Mouse (Mus musculus) intestine, embryonic 16.5 days (tissue): ENCODE data around the gene Psmb4. TPM values are rescaled to one million over a fixed set of nuclear protein-coding genes. Genes with fewer than 3 reads are reported as not detected.
"Not testable (repeated sequence)": the region's sequence is repeated elsewhere in the genome, so short reads cannot be mapped to it uniquely, and the experiment has no call there.

Experiments used
- ATAC-seq: fragments of 200-750 bp; cut with Nextera tagmentation; 2 replicates; pipeline ENCODE4 v1.8.0; 2017; ENCODE audit warnings: moderate TSS enrichment, moderate library complexity
- H3K27ac ChIP-seq: fragments of 300-500 bp; sonication (generic); 2 replicates; pipeline ENCODE4 v1.5.1; 2014; ENCODE audit warnings: mild to moderate bottlenecking, low read length
- H3K27me3 ChIP-seq: fragments of 300-500 bp; sonication (generic); replicated peaks from 2 replicates; pipeline ENCODE4 v1.6.1; 2014; ENCODE audit warnings: low read length, control low read depth, mixed read lengths; ENCODE audit not compliant: control insufficient read depth, insufficient read depth
- H3K36me3 ChIP-seq: fragments of 300-500 bp; sonication (generic); 2 replicates; pipeline ENCODE4 v1.6.1; 2014; ENCODE audit warnings: low read length, control low read depth; ENCODE audit not compliant: control insufficient read depth, insufficient read depth
- H3K4me1 ChIP-seq: fragments of 300-500 bp; sonication (generic); 2 replicates; pipeline ENCODE4 v1.6.1; 2014; ENCODE audit warnings: low read length, control low read depth, mixed read lengths; ENCODE audit not compliant: control insufficient read depth, insufficient read depth
- H3K4me2 ChIP-seq: fragments of 300-500 bp; sonication (generic); 2 replicates; pipeline ENCODE4 v1.6.1; 2014; ENCODE audit warnings: low read depth, low read length, control low read depth
- H3K4me3 ChIP-seq: fragments of 300-500 bp; sonication (generic); 2 replicates; pipeline ENCODE4 v1.5.1; 2014; ENCODE audit warnings: mild to moderate bottlenecking, low read length
- H3K9ac ChIP-seq: fragments of 300-500 bp; sonication (generic); 2 replicates; pipeline ENCODE4 v1.6.1; 2014; ENCODE audit warnings: low read depth, low read length
- H3K9me3 ChIP-seq: fragments of 300-500 bp; sonication (generic); 2 replicates; pipeline ENCODE4 v1.6.1; 2016; ENCODE audit warnings: low read length, control low read depth; ENCODE audit not compliant: control insufficient read depth
- WGBS: fragments of 180-500 bp; shearing (Covaris S2); extraction: QIAGEN DNeasy Blood & Tissue Kit; methylation state at CpG from one replicate; pipeline ENCODE4 v1.1.7; 2014; 5-methylcytosine and 5-hydroxymethylcytosine counted together
- polyA plus RNA-seq: library from polyadenylated mRNA; unstranded; fragments of >200 nt; fragmentation: Nextera tagmentation; extraction: Ambion mirVana; gene quantifications from 2 replicates; pipeline ENCODE4 v1.2.1, GENCODE M21; 2015

Psmb4 gene
- polyA plus RNA-seq, 1 experiment from 2014 or later: 315 TPM

DNA sequence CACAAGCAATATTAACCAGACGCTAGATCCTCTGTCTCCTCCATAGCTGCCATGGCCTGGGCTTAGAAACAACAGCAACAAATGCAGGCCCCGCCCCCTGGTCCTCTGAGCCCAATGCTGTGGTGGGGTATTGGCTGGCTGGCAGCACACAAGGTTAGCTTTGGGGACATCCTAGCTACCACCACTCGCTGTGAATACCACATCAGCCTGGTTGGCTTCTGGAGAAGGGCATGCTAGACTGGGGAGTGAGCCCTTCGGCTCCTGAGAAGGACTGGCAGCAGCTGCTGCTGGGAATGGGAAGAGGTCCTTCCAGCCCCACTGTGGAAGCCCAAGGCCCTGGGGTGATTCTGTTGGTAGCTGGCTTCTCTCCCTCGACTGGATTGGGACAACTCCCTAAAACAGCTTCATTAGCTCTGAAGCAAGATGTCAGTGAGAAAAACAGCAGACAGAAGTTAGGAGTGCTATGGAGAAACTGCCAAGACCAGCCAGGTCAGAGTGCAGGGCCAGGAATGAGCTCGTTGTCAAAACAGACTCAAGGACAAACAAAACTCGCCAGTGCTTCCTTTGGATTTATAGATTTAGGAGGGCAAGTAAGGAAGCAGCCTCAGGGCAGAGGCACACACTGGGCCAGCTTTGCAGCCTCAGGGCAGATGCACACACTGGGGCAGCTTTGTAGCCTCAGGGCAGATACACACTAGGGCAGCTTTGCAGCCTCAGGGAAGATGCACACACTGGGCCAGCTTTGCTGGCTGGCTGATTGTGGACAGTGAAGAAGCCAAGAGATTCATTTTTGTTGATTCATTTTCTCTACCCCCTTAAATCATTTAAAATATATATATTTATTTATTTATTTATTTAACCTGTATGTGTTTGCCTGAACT, 43.9 kb upstream of the Psmb4 start:
- H3K4me1 ChIP-seq, ATAC-seq, H3K4me3 ChIP-seq, H3K4me2 ChIP-seq, H3K36me3 ChIP-seq, H3K27ac ChIP-seq, H3K27me3 ChIP-seq, H3K9ac ChIP-seq, H3K9me3 ChIP-seq: not testable (repeated sequence)
- 38% methylated on average over 7 of the region's 7 CpGs for WGBS

DNA sequence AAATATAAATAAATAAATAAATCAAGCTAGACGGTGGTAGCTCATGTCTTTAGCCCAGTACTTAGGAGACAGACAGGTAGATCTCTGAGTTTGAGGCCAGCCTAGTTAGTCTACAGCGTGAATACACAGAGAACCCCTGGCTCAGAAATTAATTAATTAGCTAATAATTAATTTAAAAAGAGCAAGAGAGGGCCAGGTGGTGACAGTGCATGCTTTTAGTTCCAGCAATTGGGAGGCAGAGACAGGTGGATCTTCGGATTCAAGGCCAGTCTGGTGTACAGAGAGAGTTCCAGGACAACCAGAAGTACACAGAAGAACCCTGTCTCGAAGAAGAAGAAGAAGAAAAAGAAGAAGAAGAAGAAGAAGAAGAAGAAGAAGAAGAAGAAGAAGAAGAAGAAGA, 42.2 kb upstream of the Psmb4 start:
- not testable (repeated sequence) for H3K9me3 ChIP-seq, H3K27ac ChIP-seq, H3K36me3 ChIP-seq, H3K4me2 ChIP-seq, ATAC-seq, H3K9ac ChIP-seq, H3K4me3 ChIP-seq, H3K27me3 ChIP-seq, H3K4me1 ChIP-seq
- 84% methylated on average over 4 of the region's 4 CpGs for WGBS

DNA sequence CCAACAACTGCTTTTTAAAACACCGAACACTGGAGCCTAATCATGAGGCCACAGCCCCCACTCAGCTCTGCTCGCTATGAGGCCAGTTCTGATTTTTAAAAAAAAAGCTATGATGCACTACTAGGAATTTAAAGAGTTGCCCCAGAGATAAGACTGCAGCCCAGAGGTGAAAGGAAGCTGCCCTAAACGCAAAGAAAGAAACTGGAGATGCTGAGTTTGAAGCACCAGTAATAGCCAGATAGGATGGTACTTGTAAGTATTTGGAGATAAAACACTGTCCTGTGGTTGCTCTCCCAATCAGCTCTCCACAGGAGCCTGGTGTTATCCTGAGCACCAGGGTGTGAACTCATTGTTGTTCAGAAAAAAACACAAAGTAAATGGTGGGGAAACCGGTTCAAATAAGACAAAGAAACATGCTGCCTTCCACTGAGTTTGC, 39.6 kb upstream of the Psmb4 start:
- H3K4me3 ChIP-seq, H3K4me2 ChIP-seq, H3K9ac ChIP-seq, ATAC-seq, H3K27me3 ChIP-seq, H3K36me3 ChIP-seq, H3K27ac ChIP-seq, H3K9me3 ChIP-seq, H3K4me1 ChIP-seq: not testable (repeated sequence)
- WGBS: 51% methylated on average over 4 of the region's 4 CpGs

DNA sequence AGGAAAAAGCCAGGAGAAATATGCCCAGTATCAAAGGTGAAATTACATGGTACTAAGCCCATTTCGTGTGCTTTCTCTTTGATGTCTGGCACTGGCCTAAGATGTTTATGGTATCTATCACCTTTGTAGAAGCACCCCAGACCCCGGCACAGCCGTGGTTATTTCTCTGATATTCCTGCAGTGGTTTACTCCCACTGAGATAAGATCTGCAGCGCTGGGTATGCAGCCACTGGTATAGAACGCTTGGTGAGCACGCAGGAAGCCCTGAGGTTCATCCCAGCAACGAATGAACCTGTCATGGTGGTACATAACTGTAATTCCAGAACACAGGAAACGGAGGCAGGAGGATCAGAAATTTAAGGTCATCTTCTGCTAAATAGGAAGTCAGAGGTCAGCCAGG, 37.9 kb upstream of the Psmb4 start:
- no peak for ATAC-seq
- Histone ChIP-seq H3K4me3 (no peak overlapping the region), H3K9ac (no peak overlapping the region), H3K27ac (no peak overlapping the region), H3K4me1 (peaks cover 2% of the 10 kb centered on the region; the same call in 1 of the 2 replicates), H3K27me3 (no peaks in the 10 kb centered on the region), H3K36me3 (no peaks in the 10 kb centered on the region), H3K9me3 (no peaks in the 10 kb centered on the region), H3K4me2 (no peak overlapping the region)
- WGBS: 33% methylated on average over 8 of the region's 8 CpGs

DNA sequence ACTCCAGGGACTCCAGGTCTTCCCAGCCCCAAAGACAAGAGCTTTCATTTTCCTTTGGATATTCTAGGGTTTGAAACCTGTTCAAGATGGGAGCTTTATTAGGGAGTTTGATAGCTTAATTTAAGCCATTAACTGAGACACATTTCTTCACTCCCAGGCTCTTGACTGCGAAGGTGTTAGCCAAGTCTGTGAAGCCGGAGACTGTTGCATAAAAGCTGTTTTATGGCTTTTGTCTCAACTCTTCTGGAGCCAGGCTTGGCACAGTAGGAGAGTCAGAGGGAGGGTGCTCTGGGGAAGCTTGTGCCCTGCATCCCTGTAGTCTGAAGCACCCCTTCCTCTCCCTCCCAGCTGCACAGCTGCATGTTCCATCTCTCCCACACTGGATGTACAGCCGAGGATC, 35.6 kb upstream of the Psmb4 start:
- no peaks in the 10 kb centered on the region for H3K36me3 ChIP-seq
- H3K4me1 ChIP-seq: peaks cover 7% of the 10 kb centered on the region; the same call in 1 of the 2 replicates
- no peak overlapping the region for H3K27ac ChIP-seq
- no peaks in the 10 kb centered on the region for H3K27me3 ChIP-seq
- no peak overlapping the region for H3K4me2 ChIP-seq
- WGBS: 45% methylated on average over 3 of the region's 3 CpGs
- no peaks in the 10 kb centered on the region for H3K9me3 ChIP-seq
- H3K9ac ChIP-seq: no peak overlapping the region
- ATAC-seq: no peak
- H3K4me3 ChIP-seq: no peak overlapping the region

DNA sequence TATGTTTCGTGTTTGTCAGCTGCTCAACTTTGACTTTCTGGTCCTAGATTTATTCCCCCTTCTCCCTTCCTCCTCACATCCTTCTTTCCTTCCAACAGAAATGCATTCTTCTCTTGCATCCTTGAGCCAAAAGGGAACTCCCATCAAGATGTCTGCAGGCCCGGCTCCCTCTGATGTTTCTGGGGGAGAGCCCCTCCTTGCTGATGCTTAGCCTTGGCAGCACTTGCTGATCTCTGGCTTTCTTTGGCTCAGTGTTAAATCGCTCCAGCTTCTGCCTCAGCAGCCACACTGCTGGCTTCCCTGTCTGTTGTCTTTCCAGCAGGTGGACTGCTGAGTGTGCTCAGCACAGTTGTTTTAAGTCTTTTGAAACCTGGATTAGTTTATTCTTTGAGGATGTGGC, 34.3 kb upstream of the Psmb4 start:
- 50% methylated on average over 3 of the region's 3 CpGs for WGBS
- no peak overlapping the region for H3K4me3 ChIP-seq
- H3K4me2 ChIP-seq: no peak overlapping the region
- no peak overlapping the region for H3K9ac ChIP-seq
- no peaks in the 10 kb centered on the region for H3K9me3 ChIP-seq
- ATAC-seq: no peak
- H3K27ac ChIP-seq: no peak overlapping the region
- H3K36me3 ChIP-seq: no peaks in the 10 kb centered on the region
- H3K4me1 ChIP-seq: peaks cover 7% of the 10 kb centered on the region; the same call in 1 of the 2 replicates
- H3K27me3 ChIP-seq: no peaks in the 10 kb centered on the region

DNA sequence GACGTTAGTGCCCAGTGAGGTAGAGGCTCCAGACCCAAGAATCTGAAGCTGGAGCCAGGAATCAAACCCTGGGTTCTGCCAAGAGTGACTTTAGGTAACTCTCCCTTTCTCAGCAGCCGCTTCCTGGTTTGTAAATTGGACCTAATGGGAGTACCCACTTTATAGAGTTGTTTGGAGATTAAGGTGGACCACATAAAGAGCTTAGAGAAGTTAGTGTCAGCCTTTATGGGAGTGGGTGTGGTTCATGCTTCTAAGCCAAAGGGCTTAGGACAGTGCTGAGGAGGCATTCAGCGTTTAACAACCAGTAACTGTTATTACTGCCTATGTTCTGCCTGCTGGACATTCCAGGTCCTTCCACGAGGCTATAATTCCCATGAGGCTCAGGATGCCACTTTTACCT, 32.1 kb upstream of the Psmb4 start:
- Histone ChIP-seq H3K27me3 (no peaks in the 10 kb centered on the region), H3K9ac (no peak overlapping the region), H3K9me3 (no peaks in the 10 kb centered on the region), H3K4me3 (no peak overlapping the region), H3K27ac (no peak overlapping the region), H3K4me2 (no peak overlapping the region), H3K4me1 (peaks cover 4% of the 10 kb centered on the region; the same call in 1 of the 2 replicates), H3K36me3 (no peaks in the 10 kb centered on the region)
- 58% methylated on average over 4 of the region's 4 CpGs for WGBS
- peak; percentile 33; the same call in 1 of the 2 replicates for ATAC-seq

DNA sequence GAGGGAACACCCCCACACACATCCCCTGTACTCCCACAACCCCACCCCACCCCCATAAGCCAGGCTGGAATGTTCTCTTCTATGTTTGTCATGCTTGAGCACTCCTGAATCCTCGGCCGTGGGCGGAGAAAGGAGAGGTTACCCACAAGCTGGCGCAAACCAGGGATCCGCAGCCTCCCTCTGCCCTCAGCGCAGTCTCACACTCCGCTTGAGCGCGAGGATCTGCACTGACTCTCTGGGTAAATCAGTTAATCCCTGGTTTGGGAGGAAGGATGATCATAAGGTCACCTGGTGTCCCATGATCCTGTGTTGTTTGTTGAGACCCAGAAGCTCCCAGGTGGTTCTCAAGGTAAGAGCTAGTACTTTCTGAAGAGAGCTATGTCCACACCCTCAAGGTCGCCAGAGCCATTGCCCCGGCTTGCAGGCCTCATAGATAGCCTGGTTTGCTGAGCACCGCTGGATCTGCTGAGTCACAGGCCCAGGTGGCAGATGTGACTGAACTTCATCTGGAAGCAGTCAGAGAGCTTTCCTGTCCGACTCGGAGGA, 31.1 kb upstream of the Psmb4 start:
- Histone ChIP-seq H3K4me1 (peaks cover 4% of the 10 kb centered on the region; the same call in 1 of the 2 replicates), H3K9me3 (no peaks in the 10 kb centered on the region), H3K9ac (no peak overlapping the region), H3K4me3 (no peak overlapping the region), H3K36me3 (no peaks in the 10 kb centered on the region), H3K27me3 (no peaks in the 10 kb centered on the region), H3K27ac (peak overlapping the region; percentile 39; the same call in 1 of the 2 replicates), H3K4me2 (no peak overlapping the region)
- peak; percentile 34; the same call in 1 of the 2 replicates for ATAC-seq
- WGBS: 62% methylated on average over 14 of the region's 14 CpGs

DNA sequence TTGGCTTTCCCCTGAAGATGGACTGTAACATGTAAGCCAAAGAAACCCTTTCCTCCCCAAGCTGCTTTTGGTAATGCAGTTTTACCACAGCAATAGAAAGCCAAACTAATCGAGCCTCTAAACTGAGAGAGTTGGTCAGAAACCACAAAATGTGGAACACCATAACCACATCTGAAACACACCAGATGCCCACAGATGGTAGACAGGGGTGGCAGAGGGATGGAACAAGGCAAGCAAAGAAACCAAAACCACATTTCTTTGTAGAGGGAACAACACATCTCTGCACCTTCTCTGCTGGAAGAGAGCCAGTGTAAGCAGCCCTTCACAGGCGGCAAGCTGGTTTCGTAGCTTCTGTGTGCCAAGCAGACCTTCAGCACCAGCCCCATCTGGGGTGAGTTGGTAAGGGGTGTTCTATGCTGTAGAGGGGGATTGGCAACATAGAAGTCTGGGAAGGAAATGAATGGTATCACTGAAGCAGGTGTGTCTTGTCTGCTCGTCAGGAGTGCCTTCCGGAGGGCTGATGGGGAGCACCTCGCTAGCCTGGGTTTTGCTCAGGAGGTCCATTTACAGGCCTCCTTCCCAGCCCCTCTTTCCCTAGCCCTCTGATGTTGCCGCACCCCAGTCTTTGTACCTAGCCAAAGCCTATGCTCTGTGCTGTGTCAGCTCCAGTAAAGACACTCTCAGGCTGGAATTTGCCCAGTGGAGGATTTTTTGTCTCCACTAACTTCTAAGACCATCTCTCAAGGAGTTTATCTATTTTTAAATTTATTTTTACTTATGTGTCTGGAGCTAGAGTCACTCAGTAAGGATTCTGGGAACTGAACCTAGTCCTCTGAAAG, 29.4 kb upstream of the Psmb4 start:
- no peaks in the 10 kb centered on the region for H3K36me3 ChIP-seq
- H3K4me3 ChIP-seq: no peak overlapping the region
- no peak overlapping the region for H3K4me2 ChIP-seq
- no peak overlapping the region for H3K27ac ChIP-seq
- ATAC-seq: no peak
- no peak overlapping the region for H3K9ac ChIP-seq
- WGBS: 76% methylated on average over 7 of the region's 7 CpGs
- peaks cover 4% of the 10 kb centered on the region; the same call in 1 of the 2 replicates for H3K4me1 ChIP-seq
- no peaks in the 10 kb centered on the region for H3K27me3 ChIP-seq
- no peaks in the 10 kb centered on the region for H3K9me3 ChIP-seq
